Mouse (Mus musculus) ES-Bruce4 (cell line): Measurements from ENCODE around the gene Zscan22. TPM values are rescaled to one million over a fixed set of nuclear protein-coding genes. Genes with fewer than 3 reads are reported as not detected.
"Not testable (repeated sequence)": the region's sequence is repeated elsewhere in the genome, so short reads cannot be mapped to it uniquely, and the experiment has no call there.

Experiments used
- H3K27ac ChIP-seq: 2 replicates; pipeline ENCODE4 v1.5.1; 2012; ENCODE audit warnings: low read length, inconsistent platforms; ENCODE audit not compliant: insufficient read depth
- H3K27me3 ChIP-seq: 2 replicates; pipeline ENCODE4 v1.6.1; 2012; ENCODE audit warnings: mild to moderate bottlenecking, low read length, inconsistent platforms; ENCODE audit not compliant: control insufficient read depth, poor library complexity, insufficient read depth, severe bottlenecking
- H3K36me3 ChIP-seq: 2 replicates; pipeline ENCODE4 v1.6.1; 2012; ENCODE audit warnings: inconsistent platforms, mild to moderate bottlenecking, low read length, moderate library complexity; ENCODE audit not compliant: control insufficient read depth, poor library complexity, insufficient read depth, severe bottlenecking
- H3K4me1 ChIP-seq: one replicate; pipeline ENCODE4 v1.8.1; 2011; ENCODE audit warnings: low read length; ENCODE audit not compliant: control insufficient read depth, insufficient read depth
- H3K4me3 ChIP-seq: 2 replicates; pipeline ENCODE4 v1.5.1; 2011; ENCODE audit warnings: low read depth, mild to moderate bottlenecking, low read length
- H3K9ac ChIP-seq: 2 replicates; pipeline ENCODE4 v1.6.1; 2012; ENCODE audit warnings: low read depth, mild to moderate bottlenecking, inconsistent platforms; ENCODE audit not compliant: poor library complexity, severe bottlenecking
- H3K9me3 ChIP-seq: replicated peaks from 2 replicates; pipeline ENCODE4 v1.6.1; 2012; ENCODE audit warnings: mild to moderate bottlenecking, low read length, inconsistent platforms; ENCODE audit not compliant: control insufficient read depth, poor library complexity, insufficient read depth, severe bottlenecking
- CTCF ChIP-seq: IDR thresholded peaks from one replicate; pipeline ENCODE4 v1.8.1; 2011; ENCODE audit warnings: low read depth, low read length
- EP300 ChIP-seq: IDR thresholded peaks from 2 replicates; pipeline ENCODE4 v1.6.1; 2011; ENCODE audit warnings: low read depth, low read length; ENCODE audit not compliant: insufficient read depth
- POLR2A ChIP-seq: IDR thresholded peaks from one replicate; pipeline ENCODE4 v1.8.1; 2011; ENCODE audit warnings: low read length; ENCODE audit not compliant: insufficient read depth
- polyA plus RNA-seq: library from polyadenylated mRNA; stranded (reverse); fragments of >200 nt; gene quantifications from 2 replicates; pipeline ENCODE4 v1.2.4, GENCODE M21; 2011; ENCODE audit warnings: low read depth; ENCODE audit not compliant: missing spikeins, insufficient read depth, insufficient read length

The Zscan22 gene
- polyA plus RNA-seq, 1 experiment = 10.7 TPM

DNA sequence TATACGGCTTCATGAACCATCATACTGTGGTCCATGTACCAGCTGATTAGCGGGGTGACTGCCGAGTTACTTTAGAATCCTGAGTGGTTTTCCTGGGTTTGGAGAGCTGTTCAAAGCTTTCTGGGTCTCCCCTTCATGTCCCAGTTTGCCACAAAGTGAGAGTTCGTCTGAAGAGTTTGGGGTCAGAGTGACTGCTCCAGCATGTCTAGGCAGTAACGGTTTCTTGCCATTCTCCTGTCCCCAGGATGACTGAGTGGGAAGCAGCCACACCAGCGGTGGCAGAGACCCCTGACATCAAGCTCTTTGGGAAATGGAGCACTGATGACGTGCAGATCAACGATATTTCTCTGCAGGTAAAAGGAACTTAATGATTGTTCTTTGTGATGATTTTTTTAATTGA lies 25.1 kb downstream of the Zscan22 start:
- Histone ChIP-seq H3K9ac (peak overlapping the region; percentile 84), H3K27ac (peak overlapping the region; percentile 64), H3K27me3 (no peaks in the 10 kb centered on the region), H3K4me1 (no peaks in the 10 kb centered on the region), H3K36me3 (peaks cover 45% of the 10 kb centered on the region), H3K4me3 (peak overlapping the region; percentile 81), H3K9me3 (no peaks in the 10 kb centered on the region)
- TF ChIP-seq CTCF (no peak), EP300 (no peak), POLR2A (no peak)

DNA sequence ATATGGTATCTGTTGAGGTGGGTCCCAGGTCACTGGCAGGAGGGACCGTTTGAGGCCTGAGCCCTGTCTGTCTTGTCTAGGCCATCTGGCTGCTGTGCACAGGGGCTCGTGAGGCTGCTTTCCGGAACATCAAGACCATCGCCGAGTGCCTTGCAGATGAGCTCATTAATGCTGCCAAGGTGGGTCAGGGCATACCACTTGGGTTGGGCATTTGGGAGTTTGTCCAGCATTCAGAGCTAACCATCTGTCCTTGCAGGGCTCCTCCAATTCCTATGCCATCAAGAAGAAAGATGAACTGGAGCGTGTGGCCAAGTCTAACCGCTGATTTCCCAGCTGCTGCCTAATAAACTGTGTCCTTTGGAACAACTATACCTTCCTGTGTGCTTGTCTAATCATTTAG lies 28.7 kb downstream of the Zscan22 start:
- no peak for TF ChIP-seq EP300
- no peak for TF ChIP-seq POLR2A
- TF ChIP-seq CTCF = no peak
- Histone ChIP-seq H3K27me3 (no peaks in the 10 kb centered on the region), H3K36me3 (peaks cover 45% of the 10 kb centered on the region), H3K4me1 (peaks cover 2% of the 10 kb centered on the region), H3K4me3 (no peak overlapping the region), H3K27ac (peak overlapping the region; percentile 33), H3K9me3 (no peaks in the 10 kb centered on the region), H3K9ac (no peak overlapping the region)

DNA sequence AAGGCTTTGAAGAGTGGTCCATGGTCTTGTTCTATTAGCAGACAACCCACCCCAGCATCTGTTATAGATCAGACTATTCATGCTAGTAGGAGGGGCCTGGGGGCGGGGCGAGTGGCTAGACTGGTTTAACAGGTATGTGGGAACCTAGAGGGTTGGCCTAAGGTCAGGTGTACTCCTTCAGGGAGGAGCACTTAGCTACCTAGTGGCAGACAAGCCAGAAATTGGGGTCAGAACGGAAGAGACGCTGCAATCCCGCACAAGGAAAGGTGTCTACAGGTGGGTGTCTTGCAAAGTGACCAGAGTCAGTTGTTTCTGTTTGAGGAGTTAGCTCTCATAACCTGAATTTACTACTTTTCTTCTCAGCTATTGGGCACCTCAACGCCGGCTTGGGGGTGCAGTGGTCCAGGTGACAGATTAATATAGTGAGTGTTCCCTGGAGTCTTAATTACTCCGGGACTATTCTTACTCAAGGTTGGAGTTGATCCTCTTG lies 29.6 kb downstream of the Zscan22 start, which contains the start of gene Rnf225:
Gene Rnf225, plus strand, starts transcription at position 226 of the 490 bp plus-strand sequence.
- no peak for TF ChIP-seq CTCF
- 0 out of 2 replicates have a peak, but pooled peaks have one; percentile 28 for TF ChIP-seq EP300
- peak within 1 kb of the TSS; percentile 66 for H3K4me3 ChIP-seq
- H3K9ac ChIP-seq = peak within 1 kb of the TSS; percentile 58
- no peaks in the 10 kb centered on the region for H3K9me3 ChIP-seq
- H3K4me1 ChIP-seq = peaks cover 2% of the 10 kb centered on the region
- no peaks in the 10 kb centered on the region for H3K27me3 ChIP-seq
- H3K36me3 ChIP-seq = peaks cover 45% of the 10 kb centered on the region
- H3K27ac ChIP-seq = peak within 1 kb of the TSS; percentile 58

DNA sequence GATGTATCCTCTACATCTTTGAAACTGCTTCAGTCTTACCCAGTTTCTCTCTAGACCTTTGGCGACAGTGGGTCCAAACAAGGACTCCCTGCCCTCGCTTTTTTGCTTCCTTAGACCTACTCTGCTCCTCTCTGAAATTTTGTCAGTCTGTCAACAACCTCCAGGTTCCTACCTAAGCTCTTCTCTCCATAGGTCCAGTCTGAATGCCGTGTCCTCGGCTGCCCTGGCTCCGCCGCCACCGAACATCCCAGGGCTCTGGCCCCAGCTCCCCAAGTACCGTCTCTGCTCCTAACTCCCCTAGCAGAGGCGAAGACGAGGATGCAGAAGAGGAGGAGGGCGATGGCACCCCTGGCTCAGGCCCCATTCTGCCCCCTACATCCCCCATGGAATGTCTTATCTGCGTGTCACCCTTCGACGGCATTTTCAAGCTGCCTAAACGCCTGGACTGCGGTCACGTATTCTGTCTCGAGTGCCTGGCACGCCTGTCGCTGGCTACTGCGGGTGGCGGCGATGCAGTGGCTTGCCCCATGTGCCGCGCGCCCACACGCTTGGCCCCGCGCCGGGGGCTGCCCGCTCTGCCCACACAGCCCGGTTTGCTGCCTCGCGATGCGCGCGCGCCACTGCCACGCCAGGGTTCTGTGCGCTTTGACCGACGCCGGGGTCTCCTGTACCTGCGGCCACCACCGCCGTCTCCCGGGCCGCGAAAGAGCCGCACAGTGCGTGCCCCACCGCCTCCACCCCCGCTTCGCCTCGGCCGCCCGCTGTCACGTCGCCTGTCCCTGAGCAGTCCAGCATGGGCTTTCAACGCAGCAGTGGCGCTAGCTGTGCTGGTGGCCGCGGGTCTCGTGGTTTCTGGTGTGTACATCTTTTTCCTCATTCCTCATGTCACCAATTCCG lies 30.3 kb downstream of the Zscan22 start:
- Histone ChIP-seq H3K9me3 (no peaks in the 10 kb centered on the region), H3K36me3 (peaks cover 41% of the 10 kb centered on the region), H3K9ac (peak overlapping the region; percentile 58), H3K4me1 (peaks cover 2% of the 10 kb centered on the region), H3K27me3 (no peaks in the 10 kb centered on the region), H3K4me3 (peak overlapping the region; percentile 66), H3K27ac (no peak overlapping the region)
- TF ChIP-seq EP300 (no peak), POLR2A (no peak), CTCF (no peak)

DNA sequence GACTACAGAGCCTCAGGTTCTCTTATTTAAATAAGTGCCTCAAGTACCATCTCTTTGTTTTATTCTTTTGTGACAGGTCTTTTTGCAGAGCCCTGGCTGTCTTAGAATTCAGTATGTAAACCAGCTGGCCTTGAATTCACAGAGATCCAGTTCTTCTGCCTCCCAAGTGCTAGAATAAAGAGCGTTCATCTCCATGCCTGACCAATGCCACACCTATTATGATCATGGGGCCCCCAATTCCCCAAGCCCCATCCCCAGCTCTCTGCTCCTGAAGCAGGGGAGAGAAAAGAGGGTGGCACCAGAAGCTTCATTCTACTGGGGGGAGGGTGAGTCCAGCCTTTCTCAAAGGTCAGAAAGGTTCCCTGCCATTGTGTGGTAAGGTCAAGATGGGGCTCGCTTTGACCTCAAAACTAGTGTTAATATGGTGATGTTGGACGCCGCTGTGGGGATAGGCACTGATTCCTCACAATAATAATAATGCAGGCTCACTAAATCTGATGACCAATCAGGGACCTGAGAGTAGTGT lies 36.1 kb downstream of the Zscan22 start:
- H3K27ac ChIP-seq = no peak overlapping the region; the same call in 1 of the 2 replicates
- no peak overlapping the region for H3K4me3 ChIP-seq
- peaks cover 4% of the 10 kb centered on the region for H3K4me1 ChIP-seq
- H3K9me3 ChIP-seq = no peaks in the 10 kb centered on the region
- H3K9ac ChIP-seq = no peak overlapping the region
- TF ChIP-seq POLR2A = no peak
- no peak for TF ChIP-seq CTCF
- TF ChIP-seq EP300 = no peak
- no peaks in the 10 kb centered on the region for H3K36me3 ChIP-seq
- no peaks in the 10 kb centered on the region for H3K27me3 ChIP-seq

DNA sequence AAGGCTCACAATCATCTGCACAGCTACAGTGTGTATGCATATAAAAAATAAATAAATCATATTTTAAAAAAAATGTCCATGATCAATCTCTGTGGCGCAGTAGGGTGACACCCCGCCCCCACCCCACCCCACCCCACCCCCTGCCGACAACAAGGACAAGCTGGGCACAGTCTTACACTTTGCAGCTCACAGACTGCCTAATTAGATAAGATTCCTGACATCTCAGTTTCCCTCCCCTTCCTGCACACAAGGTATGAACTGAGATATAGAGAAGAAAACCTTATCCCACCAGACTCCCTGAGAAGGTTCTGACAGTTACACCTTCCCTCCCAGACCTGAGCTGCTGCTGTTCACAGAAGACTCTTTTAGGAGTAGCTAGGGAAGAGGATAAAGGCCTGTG lies 37.2 kb downstream of the Zscan22 start:
- no peaks in the 10 kb centered on the region for H3K27me3 ChIP-seq
- no peak overlapping the region for H3K27ac ChIP-seq
- H3K9ac ChIP-seq = no peak overlapping the region
- TF ChIP-seq CTCF = no peak
- TF ChIP-seq EP300 = no peak
- no peak for TF ChIP-seq POLR2A
- H3K4me3 ChIP-seq = no peak overlapping the region
- peaks cover 2% of the 10 kb centered on the region for H3K4me1 ChIP-seq
- no peaks in the 10 kb centered on the region for H3K36me3 ChIP-seq
- no peaks in the 10 kb centered on the region for H3K9me3 ChIP-seq

DNA sequence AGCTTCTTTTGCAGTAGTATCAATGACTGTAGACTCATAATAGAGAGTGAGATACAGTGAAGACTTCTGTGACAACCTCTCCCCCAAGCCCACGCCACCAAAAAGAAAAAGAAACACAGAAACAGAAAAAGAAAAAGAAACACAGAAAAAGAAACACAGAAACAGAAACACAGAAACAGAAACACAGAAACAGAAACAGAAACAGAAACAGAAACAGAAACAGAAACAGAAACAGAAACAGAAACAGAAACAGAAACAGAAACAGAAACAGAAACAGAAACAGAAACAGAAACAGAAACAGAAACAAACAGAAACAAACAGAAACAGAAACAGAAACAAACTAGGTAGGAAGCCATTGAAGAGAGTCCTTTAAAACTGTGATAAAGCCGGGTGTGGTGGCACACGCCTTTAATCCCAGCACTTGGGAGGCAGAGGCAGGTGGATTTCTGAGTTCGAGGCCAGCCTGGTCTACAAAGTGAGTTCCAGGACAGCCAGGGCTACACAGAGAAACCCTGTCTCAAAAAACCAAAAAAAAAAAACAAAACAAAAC lies 39.7 kb downstream of the Zscan22 start:
- H3K9me3 ChIP-seq, H3K9ac ChIP-seq, H3K36me3 ChIP-seq, H3K27ac ChIP-seq, H3K4me3 ChIP-seq, H3K27me3 ChIP-seq, H3K4me1 ChIP-seq: not testable (repeated sequence)
